8 mouse cellular contexts compared by ENCODE assay signal in the genomic region with DNA sequence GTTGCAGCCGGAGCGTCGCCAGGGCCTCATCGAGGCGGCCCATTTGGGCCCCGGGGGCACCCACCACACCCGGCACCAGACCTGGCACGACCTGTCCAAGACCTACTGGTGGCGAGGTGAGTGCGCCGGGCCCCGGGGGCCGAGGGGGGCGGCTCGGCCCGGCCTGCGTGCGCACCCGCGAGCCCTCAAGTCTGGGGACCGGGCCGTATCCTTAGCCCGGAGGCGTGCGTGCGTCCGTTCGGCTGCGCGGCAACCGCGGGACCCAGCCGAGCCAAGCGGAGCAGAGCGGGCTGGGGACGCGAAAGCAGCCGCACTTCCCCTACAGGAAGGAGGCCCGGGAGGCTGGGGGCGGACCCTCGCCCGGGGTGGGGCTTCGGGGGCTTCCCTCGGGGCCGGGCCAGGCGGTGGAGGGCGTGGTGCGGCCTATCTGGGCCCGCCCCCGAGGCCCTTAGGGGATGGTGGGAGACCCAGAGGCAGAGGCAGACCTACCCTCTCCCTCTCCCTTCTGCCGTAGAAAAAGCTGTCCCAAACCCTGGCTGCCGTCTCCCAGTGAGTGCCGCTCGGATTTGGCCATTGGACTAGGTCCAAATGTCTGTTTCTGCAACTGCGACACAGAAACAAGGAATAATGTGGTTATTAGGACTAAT. TPM values are rescaled to one million over a fixed set of nuclear protein-coding genes. Genes with fewer than 3 reads are reported as not detected.
A peak's percentile ranks its signal among the peaks of the same experiment; 100 is the strongest.
DNase-seq lines count a peak whose midpoint lies in the region; ATAC-seq and TF ChIP-seq lines count a peak whose summit lies in the region.

No protein-coding gene starts in this region.

- peak overlapping the region; percentile 94 for H3K9ac ChIP-seq in lung, postnatal 0 days (replicated peaks; ENCODE audit: low read depth)

- H3K27ac ChIP-seq in hindbrain, embryonic 10.5 days: peak overlapping the region; percentile 92
- peak overlapping the region; percentile 95 for H3K27ac ChIP-seq in lung, postnatal 0 days (ENCODE audit: low read length)

- H3K4me2 ChIP-seq in lung, postnatal 0 days (replicated peaks; ENCODE audit: low read depth, low read length): peak overlapping the region; percentile 68

- no peak for TF ChIP-seq EP300 in lung, postnatal 0 days (IDR thresholded peaks at IDR 0.05)

- no peak for TF ChIP-seq CTCF in lung, postnatal 0 days (IDR thresholded peaks at IDR 0.05)

- H3K9me3 ChIP-seq in hindbrain, embryonic 10.5 days: no peaks in the 10 kb centered on the region
- H3K9me3 ChIP-seq in lung, postnatal 0 days (ENCODE audit: low read length): no peaks in the 10 kb centered on the region

- H3K4me1 ChIP-seq in hindbrain, embryonic 10.5 days (replicated peaks): peaks cover 29% of the 10 kb centered on the region
- peaks cover 6% of the 10 kb centered on the region; the same call in 1 of the 2 replicates for H3K4me1 ChIP-seq in lung, postnatal 0 days (ENCODE audit: insufficient read depth, low read depth, low read length)

- WGBS in hindbrain, embryonic 10.5 days: under 1% methylated on average over 55 of the region's 55 CpGs
- WGBS in lung, postnatal 0 days: 0% methylated on average over 35 of the region's 55 CpGs

- H3K4me3 ChIP-seq in hindbrain, embryonic 10.5 days: peak overlapping the region; percentile 99
- H3K4me3 ChIP-seq in lung, postnatal 0 days (ENCODE audit: low read depth, low read length): peak overlapping the region; percentile 98

- H3K36me3 ChIP-seq in hindbrain, embryonic 10.5 days: peaks cover 43% of the 10 kb centered on the region
- H3K36me3 ChIP-seq in lung, postnatal 0 days (ENCODE audit: insufficient read depth, low read length): peaks cover 28% of the 10 kb centered on the region

- DNase-seq in MN1 (ENCODE audit: low spot score): peak; percentile 91
- peak; percentile 69 for DNase-seq in cerebellum, adult 8-10 months
- peak; percentile 84 for DNase-seq in hindbrain, embryonic 10.5 days (ENCODE audit: low spot score)
- DNase-seq in layer of hippocampus, postnatal 10 days (ENCODE audit: low spot score in 2 of 2): peak; percentile 83 to 88
- peak; percentile 96 for DNase-seq in lung, postnatal 0 days (ENCODE audit: low spot score)
- peak; percentile 81 for DNase-seq in ovary, postnatal 10 days (ENCODE audit: low spot score)
- peak; percentile 97 for DNase-seq in thymus, postnatal 14 days

- ATAC-seq in frontal cortex, adult (ENCODE audit: low TSS enrichment): peak; percentile 74
- ATAC-seq in lung, postnatal 0 days: peak; percentile 92

- no peaks in the 10 kb centered on the region for H3K27me3 ChIP-seq in hindbrain, embryonic 10.5 days (ENCODE audit: insufficient read depth, poor library complexity, severe bottlenecking)
- no peaks in the 10 kb centered on the region for H3K27me3 ChIP-seq in lung, postnatal 0 days (replicated peaks; ENCODE audit: insufficient read depth, low read length)

RNA-seq across cellular contexts. Expression of gene Zbtb11, which starts 0.7 kb away (rescaled TPM):
- polyA plus RNA-seq in hindbrain, embryonic 10.5 days (2016; fragmentation: Nextera tagmentation; extraction: Ambion mirVana): 15.3 and 15.8 TPM in 2 replicates
- 10 to 100 TPM; 30.3 to 32.1 TPM for total RNA-seq in layer of hippocampus, postnatal 10 days (2021)
- polyA plus RNA-seq in lung, postnatal 0 days (2015; fragmentation: Nextera tagmentation; extraction: Ambion mirVana): 8.4 and 9.3 TPM in 2 replicates

RNA-seq across cellular contexts. Expression of gene Rpl24, which starts 8.3 kb away (rescaled TPM):
- 724 and 731 TPM in 2 replicates for polyA plus RNA-seq in hindbrain, embryonic 10.5 days (2016; fragmentation: Nextera tagmentation; extraction: Ambion mirVana)
- 100 to 1,000 TPM; 450 to 460 TPM for total RNA-seq in layer of hippocampus, postnatal 10 days (2021)
- polyA plus RNA-seq in lung, postnatal 0 days (2015; fragmentation: Nextera tagmentation; extraction: Ambion mirVana): 641 and 650 TPM in 2 replicates

RNA-seq across cellular contexts. Expression of gene Cep97, which starts 39.7 kb away (rescaled TPM):
- polyA plus RNA-seq in hindbrain, embryonic 10.5 days (2016; fragmentation: Nextera tagmentation; extraction: Ambion mirVana): 15.9 and 17.2 TPM in 2 replicates
- total RNA-seq in layer of hippocampus, postnatal 10 days (2021): 10 to 100 TPM in 1 of 2 experiments, 1 to 10 TPM in 1; 9.8 to 11.5 TPM
- polyA plus RNA-seq in lung, postnatal 0 days (2015; fragmentation: Nextera tagmentation; extraction: Ambion mirVana): 3.8 and 4.0 TPM in 2 replicates

RNA-seq across cellular contexts. Expression of gene Pcnp, which starts 55.2 kb away (rescaled TPM):
- polyA plus RNA-seq in hindbrain, embryonic 10.5 days (2016; fragmentation: Nextera tagmentation; extraction: Ambion mirVana): 258 and 310 TPM in 2 replicates
- 100 to 1,000 TPM; 122 to 132 TPM for total RNA-seq in layer of hippocampus, postnatal 10 days (2021)
- polyA plus RNA-seq in lung, postnatal 0 days (2015; fragmentation: Nextera tagmentation; extraction: Ambion mirVana): 166 and 175 TPM in 2 replicates

Comparison
In these comparisons a context has a peak if more than half of its experiments do, and no peak if none do; other contexts are left out.
1. Peak in every context shown above with its lines: DNase-seq, ATAC-seq, H3K4me3 ChIP-seq and H3K27ac ChIP-seq.